Mouse (Mus musculus) retina, embryonic 14.5 days (tissue): ENCODE data around the gene Foxs1.

Source experiments
- DNase-seq: peaks from one replicate; pipeline ENCODE4 v3.0.0-alpha.2; 2015; ENCODE audit warnings: low spot score

Gene Foxs1

GRCm38 (mm10) chr2:152933048-152933447, at the start of gene Foxs1:
Foxs1 (minus strand) TSS chr2:152933208.
- no peak for DNase-seq

GRCm38 (mm10) chr2:152976991-152977390, 44.0 kb upstream of the Foxs1 start:
- peak; percentile 37 for DNase-seq

- no peak for DNase-seq
Measured at GRCm38 (mm10) chr2:152965555-152965954, 32.5 kb upstream of the Foxs1 start.

- DNase-seq = peak; percentile 87
Measured at GRCm38 (mm10) chr2:152962091-152962793, 29.2 kb upstream of the Foxs1 start, which contains the start of gene Ttll9. Ttll9 (plus strand) TSS chr2:152962485.

GRCm38 (mm10) chr2:152958116-152958515, 25.1 kb upstream of the Foxs1 start:
- no peak for DNase-seq

GRCm38 (mm10) chr2:152951850-152952720, 19.1 kb upstream of the Foxs1 start:
- DNase-seq = peak; percentile 54

- peak; percentile 69 for DNase-seq
Measured at GRCm38 (mm10) chr2:152951065-152951849, 18.2 kb upstream of the Foxs1 start, which contains the start of gene Dusp15. Dusp15 (minus strand) TSS chr2:152951698.

- DNase-seq = no peak
Measured at GRCm38 (mm10) chr2:152950358-152951064, 17.5 kb upstream of the Foxs1 start.

GRCm38 (mm10) chr2:152948438-152949020, 15.5 kb upstream of the Foxs1 start:
- DNase-seq = no peak

- no peak for DNase-seq
Measured at GRCm38 (mm10) chr2:152947098-152947497, 14.1 kb upstream of the Foxs1 start.

- no peak for DNase-seq
Measured at GRCm38 (mm10) chr2:152944013-152944412, 11.0 kb upstream of the Foxs1 start.

GRCm38 (mm10) chr2:152943568-152943967, 10.6 kb upstream of the Foxs1 start:
- no peak for DNase-seq

GRCm38 (mm10) chr2:152942898-152943515, 10.0 kb upstream of the Foxs1 start:
- DNase-seq = peak; percentile 43

- DNase-seq = no peak
Measured at GRCm38 (mm10) chr2:152941776-152942175, 8.8 kb upstream of the Foxs1 start.

- no peak for DNase-seq
Measured at GRCm38 (mm10) chr2:152941106-152941505, 8.1 kb upstream of the Foxs1 start.

- peak; percentile 71 for DNase-seq
Measured at GRCm38 (mm10) chr2:152939846-152940245, 6.8 kb upstream of the Foxs1 start.

- DNase-seq = peak; percentile 69
Measured at GRCm38 (mm10) chr2:152933614-152934013, 606 bp upstream of the Foxs1 start.

- no peak for DNase-seq
Measured at GRCm38 (mm10) chr2:152931456-152932160, 1.4 kb downstream of the Foxs1 start.

GRCm38 (mm10) chr2:152930276-152930675, 2.7 kb downstream of the Foxs1 start:
- no peak for DNase-seq

GRCm38 (mm10) chr2:152928988-152929370, 4.0 kb downstream of the Foxs1 start:
- no peak for DNase-seq
